Mouse (Mus musculus) layer of hippocampus, adult 9-11 months (tissue): ENCODE results near the gene Pear1.

Experiments used
- DNase-seq: peaks from one replicate; pipeline ENCODE4 v3.0.0; 2022

Gene Pear1

DNA sequence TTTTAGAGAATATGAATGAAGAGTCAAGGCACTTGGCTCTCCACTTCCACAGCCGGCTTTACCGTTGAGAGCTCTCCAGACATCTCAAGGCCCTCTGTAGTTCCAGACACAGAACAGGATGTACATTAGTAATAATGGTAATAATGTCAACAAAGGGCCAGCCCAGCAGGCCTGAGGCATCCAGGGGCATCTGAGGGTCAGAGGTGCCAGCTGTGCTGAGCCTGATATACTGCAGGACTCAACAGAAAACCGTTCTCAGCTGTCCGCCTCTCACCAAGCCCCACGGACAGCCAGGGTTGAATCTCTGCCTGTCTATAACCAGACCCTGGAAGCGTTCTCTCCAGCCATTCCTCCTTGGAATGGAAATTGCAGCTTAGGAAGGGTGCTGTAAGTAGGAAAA, 99.5 kb downstream of the Pear1 start:
- no peak for DNase-seq

- DNase-seq: no peak
These were observed 105.6 kb downstream of the Pear1 start for GRCm38 (mm10) chr3:87718525-87718924.
